Mouse (Mus musculus): ENCODE measurements at regions not wholly inside any gene's neighbourhood (a gene's known extent, or its start where the extent isn't known, plus 50 kb on each side); places are given as distances from the start of the nearest gene placed in this dataset.

GRCm38 (mm10) chr7:73302501-73302900 lies 72.8 kb upstream of the Rgma start:
- DNase-seq: no peak

DNA sequence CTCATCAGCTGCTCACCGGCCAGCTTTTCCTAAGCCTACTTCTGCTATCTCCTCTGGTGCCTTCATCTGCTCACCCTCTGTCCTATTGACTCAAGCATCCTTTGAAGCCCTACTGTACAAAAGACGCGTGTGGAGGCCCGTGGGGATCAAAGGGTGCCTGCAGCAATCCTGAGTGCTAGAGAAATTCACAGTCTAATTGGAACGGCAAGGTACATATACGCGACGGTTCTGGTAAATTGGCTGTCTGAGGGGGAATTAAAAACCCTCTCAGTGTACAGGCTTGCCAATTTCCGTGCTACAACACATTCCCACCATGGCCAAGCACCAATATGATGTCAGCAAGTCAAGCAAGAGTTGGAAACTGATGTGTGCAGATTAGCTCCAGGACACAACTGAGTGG lies 71.5 kb upstream of the Rgma start:
- no peak for DNase-seq

- no peak for DNase-seq
Observed at GRCm38 (mm10) chr7:73304799-73305198, 70.5 kb upstream of the Rgma start.

- no peak for DNase-seq
Observed at GRCm38 (mm10) chr7:73305286-73305975, 69.9 kb upstream of the Rgma start.

GRCm38 (mm10) chr7:73306296-73306695 lies 69.0 kb upstream of the Rgma start:
- no peak for DNase-seq

- no peak for DNase-seq
Observed at GRCm38 (mm10) chr7:73306728-73307127, 68.6 kb upstream of the Rgma start.

GRCm38 (mm10) chr7:73307586-73308490 lies 67.5 kb upstream of the Rgma start:
- no peak for DNase-seq

- no peak for DNase-seq
Observed at GRCm38 (mm10) chr7:73308981-73309380, 66.3 kb upstream of the Rgma start.

DNA sequence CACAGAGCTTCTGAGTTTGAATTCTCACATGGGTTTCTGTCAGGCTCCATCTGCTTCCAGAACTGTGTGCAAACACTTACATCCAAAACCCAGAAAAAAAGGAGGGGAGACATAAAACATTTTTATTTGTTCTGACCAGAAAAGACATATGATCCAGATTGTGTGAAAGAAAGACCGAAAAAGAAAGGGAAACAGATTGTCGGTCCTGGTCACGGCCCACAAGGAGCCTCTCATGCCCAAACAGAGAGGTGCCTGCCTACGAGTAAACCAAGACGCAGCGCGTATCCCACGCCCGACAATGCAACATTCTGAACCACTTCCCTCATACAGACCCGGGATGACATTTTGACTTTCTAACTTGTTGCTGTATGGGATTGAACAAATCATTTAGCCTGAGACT lies 65.3 kb upstream of the Rgma start:
- no peak for DNase-seq

DNA sequence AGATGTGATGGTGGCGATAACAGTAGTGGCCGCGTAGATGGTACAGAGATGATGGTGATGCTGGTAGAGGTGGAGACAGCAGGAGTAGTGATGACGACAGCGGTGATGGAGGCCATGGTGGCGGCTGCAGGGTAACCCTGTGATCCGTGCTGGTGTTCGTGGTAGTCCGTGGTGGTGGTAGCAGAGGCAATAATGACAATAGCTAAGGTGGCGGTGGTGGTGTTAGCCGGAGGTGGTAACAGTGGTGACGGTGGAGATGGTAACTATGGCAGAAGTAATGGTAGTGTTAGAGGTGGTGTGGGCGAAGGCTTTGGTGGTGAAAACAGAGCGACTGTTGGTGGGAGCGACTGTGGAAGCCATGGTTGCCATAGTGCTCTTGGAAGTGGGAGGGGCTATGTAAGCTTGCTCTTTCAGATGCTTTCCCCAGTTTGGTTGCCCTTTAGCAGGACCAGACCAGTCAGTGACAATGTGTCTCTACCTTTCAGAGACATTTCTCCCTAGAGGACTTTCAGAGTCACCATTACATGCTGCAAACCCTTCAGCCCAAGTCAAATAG lies 64.7 kb upstream of the Rgma start:
- DNase-seq: no peak

DNA sequence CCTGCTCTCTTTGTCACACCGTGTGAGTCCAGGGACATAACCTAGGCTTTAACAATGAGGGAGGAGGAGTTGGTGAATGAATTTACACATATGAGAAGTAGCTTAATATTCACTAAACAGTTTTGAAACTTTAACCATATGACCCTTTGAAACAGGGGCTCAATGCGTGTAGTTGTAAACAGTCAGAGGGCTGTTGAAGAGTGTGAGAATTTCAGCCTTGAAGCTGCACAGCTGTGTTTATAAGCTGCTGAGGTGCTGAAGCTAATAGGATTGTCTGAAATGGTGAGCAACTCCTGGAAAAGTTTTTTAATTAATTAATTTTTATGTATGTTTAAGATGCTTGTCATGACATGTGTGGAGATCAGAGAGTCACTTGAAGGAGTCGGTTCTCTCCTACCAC lies 59.8 kb upstream of the Rgma start:
- DNase-seq: no peak

GRCm38 (mm10) chr7:73317574-73317973 lies 57.7 kb upstream of the Rgma start:
- DNase-seq: no peak

- no peak for DNase-seq
Observed at GRCm38 (mm10) chr7:73319004-73319403, 56.3 kb upstream of the Rgma start.

GRCm38 (mm10) chr7:73319994-73320393 lies 55.3 kb upstream of the Rgma start:
- no peak for DNase-seq

- no peak for DNase-seq
Observed at GRCm38 (mm10) chr7:73322466-73323151, 52.7 kb upstream of the Rgma start.

GRCm38 (mm10) chr7:73323556-73323955 lies 51.8 kb upstream of the Rgma start:
- DNase-seq: no peak

GRCm38 (mm10) chr7:73325503-73325902 lies 49.8 kb upstream of the Rgma start:
- DNase-seq: no peak
